Mouse (Mus musculus) brain, embryonic 18.5 days (tissue): ENCODE measurements around the gene Mrpl18.

ENCODE experiments used
- DNase-seq: peaks from one replicate; pipeline ENCODE4 v3.0.0-alpha.2; 2012; ENCODE audit warnings: low read depth, low spot score

The Mrpl18 gene

DNA sequence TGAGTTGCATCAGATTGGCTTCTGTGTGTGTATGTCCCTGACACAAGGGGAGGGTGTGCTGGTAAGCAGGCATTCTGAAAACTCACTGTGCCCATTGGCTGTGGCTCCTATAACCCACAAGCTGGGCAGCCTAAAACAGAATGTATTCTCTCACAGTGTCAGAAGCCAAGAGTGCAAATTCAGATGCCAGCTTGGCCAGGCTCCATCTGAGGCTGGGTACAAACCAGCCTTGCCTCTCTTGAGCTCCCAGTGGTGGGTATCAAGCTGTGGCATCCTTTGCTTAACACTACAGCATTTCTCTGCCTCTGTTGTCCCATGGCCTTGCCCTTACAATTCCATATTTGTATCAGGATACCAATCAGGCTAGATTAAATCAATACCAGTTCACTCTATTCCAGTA lies 52.0 kb downstream of the Mrpl18 start:
- DNase-seq, result no peak
